Mouse (Mus musculus): ENCODE results near the gene Tab1. TPM values are rescaled to one million over a fixed set of nuclear protein-coding genes. Genes with fewer than 3 reads are reported as not detected.

Gene Tab1
- total RNA-seq, 2 experiments from 2014 or later = 28.2 to 30.2 TPM

DNA sequence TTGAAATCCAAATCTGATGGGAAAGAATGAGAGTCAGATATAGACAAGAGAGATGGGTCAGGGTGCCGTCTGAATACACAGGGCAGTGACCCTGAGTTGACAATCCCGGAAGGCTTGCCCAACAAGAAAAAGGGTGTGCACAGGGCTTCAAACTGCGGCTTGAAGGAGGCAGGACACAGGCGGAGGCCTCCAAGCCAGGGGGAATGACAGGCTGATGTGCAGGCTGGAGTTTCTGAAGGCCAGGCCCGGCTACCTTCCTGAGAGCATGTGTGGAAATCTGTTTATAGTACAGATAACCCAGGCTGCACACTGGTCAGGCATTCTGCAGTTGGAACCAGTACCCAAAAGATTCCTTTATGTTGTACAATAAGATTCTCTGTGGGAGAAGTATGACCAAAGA, 14.6 kb downstream of the Tab1 start:
- no peak overlapping the region for H3K27ac ChIP-seq
- DNase-seq (ENCODE audit: low spot score in 2 of 2) = no peak
- no peak for TF ChIP-seq CTCF (conservative IDR thresholded peaks at IDR 0.05)
- H3K4me3 ChIP-seq = no peak overlapping the region

DNA sequence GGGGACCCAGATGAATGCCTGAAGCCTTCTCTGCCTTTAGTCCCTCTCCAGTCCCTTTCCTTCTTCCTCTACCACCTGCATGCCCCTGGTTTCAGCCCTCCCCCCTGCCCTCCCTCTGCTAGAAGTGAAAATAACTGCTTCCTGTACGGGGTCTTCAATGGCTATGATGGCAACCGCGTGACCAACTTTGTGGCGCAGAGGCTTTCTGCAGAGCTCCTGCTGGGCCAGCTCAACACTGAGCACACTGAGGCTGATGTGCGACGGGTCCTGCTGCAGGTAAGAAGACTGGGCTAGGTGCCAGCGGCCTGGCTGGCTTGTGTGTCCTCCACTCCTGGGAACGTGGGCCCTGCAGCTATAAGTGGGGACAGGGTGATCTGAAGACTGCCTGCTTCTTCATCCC, 15.6 kb downstream of the Tab1 start:
- no peak for TF ChIP-seq CTCF (conservative IDR thresholded peaks at IDR 0.05)
- DNase-seq (ENCODE audit: low spot score in 2 of 2) = no peak
- Histone ChIP-seq H3K4me3 (no peak overlapping the region), H3K27ac (no peak overlapping the region)

GRCm38 (mm10) chr15:80149517-80149916, 16.6 kb downstream of the Tab1 start:
- no peak for TF ChIP-seq CTCF (conservative IDR thresholded peaks at IDR 0.05)
- no peak overlapping the region for H3K27ac ChIP-seq
- no peak overlapping the region for H3K4me3 ChIP-seq
- no peak for DNase-seq (ENCODE audit: low spot score in 2 of 2)

DNA sequence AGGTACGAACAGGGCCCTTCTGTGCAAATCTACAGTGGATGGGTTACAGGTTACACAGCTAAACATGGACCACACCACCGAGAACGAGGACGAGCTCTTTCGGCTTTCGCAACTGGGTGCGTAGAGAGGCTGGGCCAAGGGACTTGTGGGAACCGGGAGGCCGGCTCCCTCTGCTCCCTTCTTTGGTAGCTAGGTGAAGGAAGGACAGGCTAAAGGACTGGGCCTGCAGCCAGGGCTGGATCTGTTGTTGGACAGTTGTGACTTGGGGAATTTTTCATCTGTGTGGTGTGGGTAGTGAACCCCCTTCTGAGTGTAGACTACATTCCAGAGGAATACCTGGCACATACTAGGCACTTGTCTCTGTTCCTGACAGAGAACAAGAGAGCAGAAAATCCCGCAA, 19.7 kb downstream of the Tab1 start:
- H3K4me3 ChIP-seq = no peak overlapping the region
- no peak for TF ChIP-seq CTCF (conservative IDR thresholded peaks at IDR 0.05)
- no peak overlapping the region for H3K27ac ChIP-seq
- no peak for DNase-seq (ENCODE audit: low spot score in 2 of 2)

GRCm38 (mm10) chr15:80153757-80154156, 20.8 kb downstream of the Tab1 start:
- Histone ChIP-seq H3K27ac (no peak overlapping the region), H3K4me3 (no peak overlapping the region)
- no peak for DNase-seq (ENCODE audit: low spot score in 2 of 2)
- no peak for TF ChIP-seq CTCF (conservative IDR thresholded peaks at IDR 0.05)

DNA sequence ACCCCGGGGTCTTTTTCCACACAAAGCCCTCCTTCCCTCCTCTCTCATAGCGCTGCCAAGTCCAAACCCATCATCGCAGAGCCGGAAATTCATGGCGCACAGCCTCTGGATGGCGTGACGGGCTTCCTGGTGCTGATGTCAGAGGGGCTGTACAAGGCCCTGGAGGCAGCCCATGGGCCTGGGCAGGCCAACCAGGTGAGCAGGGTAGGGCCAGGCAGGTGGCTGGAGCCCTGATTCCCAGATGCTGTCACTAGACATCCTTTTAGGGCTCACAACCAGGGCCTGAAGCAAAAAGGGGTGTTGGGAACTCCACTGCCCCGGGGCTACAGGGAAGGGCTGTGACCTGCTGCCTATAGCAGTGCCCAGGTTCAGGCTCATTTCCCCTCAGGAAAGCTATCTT, 22.8 kb downstream of the Tab1 start:
- Histone ChIP-seq H3K27ac (no peak overlapping the region), H3K4me3 (no peak overlapping the region)
- DNase-seq (ENCODE audit: low spot score in 2 of 2) = no peak
- TF ChIP-seq CTCF (conservative IDR thresholded peaks at IDR 0.05) = no peak

- no peak for DNase-seq (ENCODE audit: low spot score in 2 of 2)
- H3K27ac ChIP-seq = peak overlapping the region; percentile 7; the same call in 1 of the 2 replicates
- H3K4me3 ChIP-seq = no peak overlapping the region
- TF ChIP-seq CTCF (conservative IDR thresholded peaks at IDR 0.05) = no peak
Measured at GRCm38 (mm10) chr15:80157197-80157943, 24.4 kb downstream of the Tab1 start.

GRCm38 (mm10) chr15:80158001-80158706, 25.2 kb downstream of the Tab1 start:
- no peak for DNase-seq (ENCODE audit: low spot score in 2 of 2)
- H3K4me3 ChIP-seq = no peak overlapping the region
- TF ChIP-seq CTCF (conservative IDR thresholded peaks at IDR 0.05) = no peak
- peak overlapping the region; percentile 64; the same call in 1 of the 2 replicates for H3K27ac ChIP-seq

GRCm38 (mm10) chr15:80158707-80159090, 25.8 kb downstream of the Tab1 start:
- no peak for DNase-seq (ENCODE audit: low spot score in 2 of 2)
- no peak overlapping the region for H3K4me3 ChIP-seq
- H3K27ac ChIP-seq = peak overlapping the region; percentile 64; the same call in 1 of the 2 replicates
- no peak for TF ChIP-seq CTCF (conservative IDR thresholded peaks at IDR 0.05)

GRCm38 (mm10) chr15:80159286-80159901, 26.5 kb downstream of the Tab1 start:
- Histone ChIP-seq H3K27ac (peak overlapping the region; percentile 64), H3K4me3 (no peak overlapping the region)
- no peak for TF ChIP-seq CTCF (conservative IDR thresholded peaks at IDR 0.05)
- no peak for DNase-seq (ENCODE audit: low spot score in 2 of 2)

GRCm38 (mm10) chr15:80160223-80160622, 27.3 kb downstream of the Tab1 start:
- peak overlapping the region; percentile 64; the same call in 1 of the 2 replicates for H3K27ac ChIP-seq
- no peak for DNase-seq (ENCODE audit: low spot score in 2 of 2)
- no peak for TF ChIP-seq CTCF (conservative IDR thresholded peaks at IDR 0.05)
- no peak overlapping the region for H3K4me3 ChIP-seq

GRCm38 (mm10) chr15:80160726-80161125, 27.8 kb downstream of the Tab1 start:
- H3K27ac ChIP-seq = peak overlapping the region; percentile 64
- no peak overlapping the region for H3K4me3 ChIP-seq
- no peak for TF ChIP-seq CTCF (conservative IDR thresholded peaks at IDR 0.05)
- no peak for DNase-seq (ENCODE audit: low spot score in 2 of 2)

- no peak for TF ChIP-seq CTCF (conservative IDR thresholded peaks at IDR 0.05)
- no peak overlapping the region for H3K4me3 ChIP-seq
- H3K27ac ChIP-seq = peak overlapping the region; percentile 64; the same call in 1 of the 2 replicates
- DNase-seq (ENCODE audit: low spot score in 2 of 2) = no peak
Measured at GRCm38 (mm10) chr15:80161199-80161598, 28.3 kb downstream of the Tab1 start.
